Mouse (Mus musculus): ENCODE data around the gene Cx3cr1.
A peak's percentile ranks its signal among the peaks of the same experiment; 100 is the strongest.

Cx3cr1 gene

GRCm38 (mm10) chr9:119950434-119950833 lies 119.2 kb downstream of the Cx3cr1 start:
- DNase-seq (ENCODE audit: extremely low read depth, insufficient read length, low spot score), result no peak

- DNase-seq (ENCODE audit: extremely low read depth, insufficient read length, low spot score), result no peak
Observed at GRCm38 (mm10) chr9:119948804-119949203, 120.9 kb downstream of the Cx3cr1 start.

- no peak for DNase-seq (ENCODE audit: extremely low read depth, insufficient read length, low spot score)
Observed at GRCm38 (mm10) chr9:119945173-119945900, 124.3 kb downstream of the Cx3cr1 start.

- DNase-seq (ENCODE audit: extremely low read depth, insufficient read length, low spot score), result no peak
Observed at GRCm38 (mm10) chr9:119943326-119943725, 126.4 kb downstream of the Cx3cr1 start.

GRCm38 (mm10) chr9:119941861-119942260 lies 127.8 kb downstream of the Cx3cr1 start:
- no peak for DNase-seq (ENCODE audit: extremely low read depth, insufficient read length, low spot score)

- no peak for DNase-seq (ENCODE audit: extremely low read depth, insufficient read length, low spot score)
Observed at GRCm38 (mm10) chr9:119941407-119941806, 128.3 kb downstream of the Cx3cr1 start.

- no peak for DNase-seq (ENCODE audit: extremely low read depth, insufficient read length, low spot score)
Observed at GRCm38 (mm10) chr9:119939646-119940045, 130.0 kb downstream of the Cx3cr1 start.

GRCm38 (mm10) chr9:119938496-119938895 lies 131.2 kb downstream of the Cx3cr1 start:
- DNase-seq (ENCODE audit: extremely low read depth, insufficient read length, low spot score), result no peak

- peak; percentile 89 for DNase-seq (ENCODE audit: extremely low read depth, insufficient read length, low spot score)
Observed at GRCm38 (mm10) chr9:119937005-119937773, 132.5 kb downstream of the Cx3cr1 start, which contains the start of the genes Gorasp1 and Ttc21a. Gene Gorasp1, minus strand, starts transcription at chr9:119937565. Gene Ttc21a, plus strand, starts transcription at chr9:119937606.

GRCm38 (mm10) chr9:119933675-119934074 lies 136.0 kb downstream of the Cx3cr1 start:
- no peak for DNase-seq (ENCODE audit: extremely low read depth, insufficient read length, low spot score)

GRCm38 (mm10) chr9:119932358-119932757 lies 137.3 kb downstream of the Cx3cr1 start:
- DNase-seq (ENCODE audit: extremely low read depth, insufficient read length, low spot score), result no peak

GRCm38 (mm10) chr9:119926497-119926896 lies 143.2 kb downstream of the Cx3cr1 start:
- DNase-seq (ENCODE audit: extremely low read depth, insufficient read length, low spot score), result no peak

- DNase-seq (ENCODE audit: extremely low read depth, insufficient read length, low spot score), result no peak
Observed at GRCm38 (mm10) chr9:119925729-119926128, 143.9 kb downstream of the Cx3cr1 start.

GRCm38 (mm10) chr9:119925120-119925657 lies 144.5 kb downstream of the Cx3cr1 start:
- no peak for DNase-seq (ENCODE audit: extremely low read depth, insufficient read length, low spot score)

GRCm38 (mm10) chr9:119923462-119923861 lies 146.2 kb downstream of the Cx3cr1 start:
- DNase-seq (ENCODE audit: extremely low read depth, insufficient read length, low spot score), result no peak

- no peak for DNase-seq (ENCODE audit: extremely low read depth, insufficient read length, low spot score)
Observed at GRCm38 (mm10) chr9:119919858-119920257, 149.8 kb downstream of the Cx3cr1 start.

GRCm38 (mm10) chr9:119913087-119913838 lies 156.4 kb downstream of the Cx3cr1 start:
- no peak for DNase-seq (ENCODE audit: extremely low read depth, insufficient read length, low spot score)

GRCm38 (mm10) chr9:119909931-119910330 lies 159.7 kb downstream of the Cx3cr1 start:
- no peak for DNase-seq (ENCODE audit: extremely low read depth, insufficient read length, low spot score)

- no peak for DNase-seq (ENCODE audit: extremely low read depth, insufficient read length, low spot score)
Observed at GRCm38 (mm10) chr9:119908708-119909107, 161.0 kb downstream of the Cx3cr1 start.

- DNase-seq (ENCODE audit: extremely low read depth, insufficient read length, low spot score), result no peak
Observed at GRCm38 (mm10) chr9:119902410-119903151, 167.1 kb downstream of the Cx3cr1 start.
